Mouse (Mus musculus) hematopoietic stem cell, adult 5-6 weeks (primary cell): ENCODE results near the gene Pcsk4. TPM values are rescaled to one million over a fixed set of nuclear protein-coding genes. Genes with fewer than 3 reads are reported as not detected.

Source experiments
- ATAC-seq, 2 experiments: fragments of 125-278 bp in 1 of 2; replicated peaks in 1 of 2; 2 replicates each; pipeline ENCODE4 v1.8.0; 2016 to 2017; ENCODE audit warnings: inconsistent platforms in 2 of 2, mild to moderate bottlenecking in 2 of 2, moderate number of reproducible peaks in 2 of 2, low read depth in 1 of 2, moderate TSS enrichment in 1 of 2; ENCODE audit not compliant: low FRiP score in 2 of 2, poor library complexity in 2 of 2, severe bottlenecking in 2 of 2, insufficient read depth in 1 of 2, low TSS enrichment in 1 of 2
- total RNA-seq: library from RNA; stranded (forward); fragments of 172-1452, 232-1000 nt; gene quantifications from 2 replicates; pipeline ENCODE4 v1.2.3, GENCODE M21; 2017

Gene Pcsk4
- total RNA-seq, 1 experiment from 2014 or later = 2.9 TPM

- ATAC-seq = no peak
These were observed 2.6 kb upstream of the Pcsk4 start for GRCm38 (mm10) chr10:80331636-80332524.

GRCm38 (mm10) chr10:80330888-80331287, 1.6 kb upstream of the Pcsk4 start:
- ATAC-seq = no peak

GRCm38 (mm10) chr10:80330084-80330483, 786 bp upstream of the Pcsk4 start:
- ATAC-seq = no peak; a peak in 1 of 4 replicates

GRCm38 (mm10) chr10:80325045-80325444, 4.3 kb downstream of the Pcsk4 start:
- ATAC-seq = no peak

- ATAC-seq = no peak
These were observed 4.9 kb downstream of the Pcsk4 start for GRCm38 (mm10) chr10:80324120-80325037.

- peak; percentile 34 to 41; a peak in 3 of 4 replicates for ATAC-seq
These were observed 5.8 kb downstream of the Pcsk4 start for GRCm38 (mm10) chr10:80323261-80324119.

GRCm38 (mm10) chr10:80322811-80323211, 6.5 kb downstream of the Pcsk4 start:
- peak in 1 of 2 experiments; percentile 25; a peak in 1 of 4 replicates for ATAC-seq

- ATAC-seq = no peak
These were observed 7.4 kb downstream of the Pcsk4 start for GRCm38 (mm10) chr10:80321670-80322581.

- no peak for ATAC-seq
These were observed 8.2 kb downstream of the Pcsk4 start for GRCm38 (mm10) chr10:80321014-80321669.

- ATAC-seq = peak; percentile 62 to 78
These were observed 8.9 kb downstream of the Pcsk4 start, which contains the start of gene 2310011J03Rik for GRCm38 (mm10) chr10:80320340-80320760. Gene 2310011J03Rik (minus strand): TSS chr10:80320537.

- no peak for ATAC-seq
These were observed 12.3 kb downstream of the Pcsk4 start for GRCm38 (mm10) chr10:80317011-80317410.

- no peak for ATAC-seq
These were observed 12.9 kb downstream of the Pcsk4 start for GRCm38 (mm10) chr10:80316359-80316781.

GRCm38 (mm10) chr10:80315315-80315714, 14.0 kb downstream of the Pcsk4 start:
- no peak for ATAC-seq

- ATAC-seq = no peak
These were observed 14.8 kb downstream of the Pcsk4 start for GRCm38 (mm10) chr10:80314494-80315001.

GRCm38 (mm10) chr10:80313627-80314201, 15.6 kb downstream of the Pcsk4 start:
- ATAC-seq = peak; percentile 43 to 57
